Mouse (Mus musculus): Measurements from ENCODE around the gene Rcan2.

DNA sequence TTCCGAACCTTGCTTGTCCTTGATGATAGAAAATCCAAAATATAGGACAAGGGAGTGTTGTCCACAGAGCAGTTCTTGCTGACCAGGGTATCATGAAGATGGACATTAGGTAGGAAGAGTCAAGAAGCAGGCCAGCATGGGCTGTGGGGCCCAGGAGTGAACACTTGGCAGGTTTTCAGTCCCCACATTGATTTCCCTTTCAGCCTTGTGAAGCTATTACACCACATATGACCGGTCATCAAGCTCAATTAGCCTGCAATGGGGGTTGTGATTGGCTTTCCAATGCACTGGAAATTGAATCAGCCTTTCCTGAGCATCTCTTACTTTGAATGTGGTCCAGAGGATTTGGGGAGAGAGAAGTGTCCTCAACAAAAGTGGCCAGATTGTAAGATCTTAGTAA lies 2.0 kb downstream of the Rcan2 start:
- no peak for TF ChIP-seq EP300 (IDR thresholded peaks at IDR 0.05; ENCODE audit: low read depth)
- TF ChIP-seq CTCF (IDR thresholded peaks at IDR 0.05; ENCODE audit: low read depth) = no peak
